Mouse (Mus musculus): Measurements from ENCODE around the gene Galnt2.

The Galnt2 gene

GRCm38 (mm10) chr8:124319316-124319652, 88.1 kb downstream of the Galnt2 start:
- DNase-seq (ENCODE audit: extremely low read depth, low read depth): no peak

GRCm38 (mm10) chr8:124321227-124321840, 90.1 kb downstream of the Galnt2 start:
- DNase-seq (ENCODE audit: extremely low read depth, low read depth): no peak

DNA sequence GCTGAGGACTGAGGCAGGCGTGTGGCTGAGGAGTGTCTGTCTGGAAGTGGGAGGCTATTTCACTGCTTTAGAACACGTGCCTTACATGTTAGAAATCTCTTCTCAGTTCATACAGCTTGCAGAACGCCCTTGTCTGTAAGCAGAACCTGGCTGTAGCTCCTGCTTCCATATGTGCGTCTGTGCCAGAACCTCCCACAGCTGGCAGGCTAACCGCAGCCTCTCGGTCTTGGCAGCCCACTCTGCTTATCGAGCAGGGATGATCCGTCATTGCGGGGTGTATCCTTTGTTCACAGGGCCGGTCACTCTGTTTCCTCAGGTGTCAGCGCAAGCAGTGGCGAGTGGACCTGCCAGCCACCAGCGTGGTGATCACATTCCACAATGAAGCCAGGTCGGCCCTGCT, 92.2 kb downstream of the Galnt2 start:
- no peak for DNase-seq (ENCODE audit: extremely low read depth, low read depth)

DNA sequence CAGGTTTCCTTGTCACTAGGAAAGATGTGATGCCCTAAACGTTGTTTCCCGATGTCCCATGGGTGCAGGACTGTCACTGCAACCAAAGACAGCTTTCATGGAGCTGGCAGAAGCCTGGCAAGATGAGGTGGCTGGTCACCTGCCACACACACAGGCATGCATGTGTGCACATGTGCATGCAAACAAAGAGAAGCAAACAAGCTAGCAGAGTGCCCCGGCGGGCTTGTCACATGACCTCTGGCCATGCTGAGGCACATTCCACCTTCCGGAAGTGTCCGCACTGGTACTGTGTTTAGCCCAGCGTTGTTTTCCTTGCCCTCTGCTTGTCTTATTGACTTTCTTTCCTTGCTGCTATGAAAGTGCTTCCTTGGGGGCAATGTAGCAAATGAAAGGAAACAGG, 97.1 kb downstream of the Galnt2 start:
- no peak for DNase-seq (ENCODE audit: extremely low read depth, low read depth)

DNA sequence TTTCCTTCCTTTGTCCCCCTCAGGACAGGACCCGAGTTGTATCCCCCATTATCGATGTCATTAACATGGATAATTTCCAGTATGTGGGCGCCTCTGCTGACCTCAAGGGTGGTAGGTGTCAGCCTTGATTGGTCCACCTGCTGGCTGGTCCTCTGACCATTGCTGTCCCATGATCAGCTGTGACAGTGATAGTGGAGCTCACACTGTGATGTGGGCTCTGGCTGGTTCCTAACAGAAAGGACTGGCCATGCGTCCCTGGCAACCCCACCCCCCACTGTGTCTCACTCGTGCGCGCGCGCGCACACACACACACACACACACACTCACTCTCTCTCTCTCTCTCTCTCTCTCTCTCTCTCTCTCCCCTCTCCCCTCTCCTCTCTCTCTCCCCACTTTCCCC, 98.5 kb downstream of the Galnt2 start:
- no peak for DNase-seq (ENCODE audit: extremely low read depth, low read depth)

DNA sequence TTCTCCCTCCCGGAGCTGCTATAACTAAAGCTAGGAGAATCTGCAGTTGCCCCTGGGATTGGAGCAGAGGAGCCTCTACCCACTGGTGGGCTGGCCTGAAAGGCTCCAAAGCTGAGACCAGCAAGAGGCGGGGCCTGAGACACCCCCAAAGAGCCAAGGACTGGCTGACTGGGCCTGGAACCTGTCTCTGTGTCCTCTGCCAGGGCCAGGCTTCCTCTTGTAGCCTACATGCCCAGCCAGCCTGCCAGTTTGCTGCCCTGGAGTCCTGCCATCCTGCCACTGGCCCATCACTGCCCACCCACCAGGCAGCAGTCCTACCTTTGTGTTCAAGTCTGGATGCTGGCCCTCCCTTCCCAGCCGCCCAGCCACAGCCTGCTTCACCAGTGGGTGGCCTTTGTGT, 99.2 kb downstream of the Galnt2 start:
- DNase-seq (ENCODE audit: extremely low read depth, low read depth): no peak

DNA sequence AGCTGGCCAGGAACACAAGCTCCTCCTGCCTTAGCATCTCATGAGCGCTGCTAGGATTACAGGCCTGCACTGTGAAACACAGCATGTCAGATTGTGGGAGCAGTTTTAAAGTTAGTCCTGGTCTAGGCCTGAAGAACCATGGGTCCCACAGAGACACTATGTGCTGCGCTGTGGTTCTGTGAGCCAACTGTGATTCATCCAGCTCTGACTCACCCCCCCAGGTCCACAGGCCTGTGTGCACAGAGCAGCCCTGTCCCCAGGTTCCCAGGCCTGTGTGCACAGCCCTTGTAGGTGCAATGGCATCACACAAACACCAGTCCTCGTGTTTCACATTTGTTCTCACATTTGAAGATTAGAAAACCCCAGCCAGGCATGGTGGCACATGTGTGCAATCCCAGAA, 99.9 kb downstream of the Galnt2 start:
- DNase-seq (ENCODE audit: extremely low read depth, low read depth): no peak

GRCm38 (mm10) chr8:124331706-124332105, 100.5 kb downstream of the Galnt2 start:
- DNase-seq (ENCODE audit: extremely low read depth, low read depth): no peak

- no peak for DNase-seq (ENCODE audit: extremely low read depth, low read depth)
Observed at GRCm38 (mm10) chr8:124336302-124336701, 105.1 kb downstream of the Galnt2 start.

GRCm38 (mm10) chr8:124339742-124340141, 108.6 kb downstream of the Galnt2 start:
- DNase-seq (ENCODE audit: extremely low read depth, low read depth): no peak

GRCm38 (mm10) chr8:124340360-124341068, 109.3 kb downstream of the Galnt2 start:
- DNase-seq (ENCODE audit: extremely low read depth, low read depth): no peak

DNA sequence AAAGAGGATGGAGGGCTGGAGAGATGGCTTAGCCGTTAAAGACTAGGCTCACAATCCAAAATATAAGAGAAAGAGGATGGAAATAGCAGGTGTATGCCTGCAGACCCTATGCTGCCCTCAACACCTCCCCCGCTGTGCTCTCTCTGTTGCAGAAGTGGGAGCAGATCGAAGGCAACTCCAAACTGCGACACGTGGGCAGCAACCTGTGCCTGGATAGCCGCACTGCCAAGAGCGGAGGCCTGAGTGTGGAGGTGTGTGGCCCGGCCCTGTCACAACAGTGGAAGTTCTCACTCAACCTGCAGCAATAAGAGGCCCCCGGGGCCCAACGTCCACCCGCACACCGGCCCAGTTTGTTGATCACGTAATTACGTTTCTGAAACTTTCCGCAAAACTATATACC, 112.0 kb downstream of the Galnt2 start:
- no peak for DNase-seq (ENCODE audit: extremely low read depth, low read depth)

- DNase-seq (ENCODE audit: extremely low read depth, low read depth): no peak
Observed at GRCm38 (mm10) chr8:124343991-124344390, 112.8 kb downstream of the Galnt2 start.

DNA sequence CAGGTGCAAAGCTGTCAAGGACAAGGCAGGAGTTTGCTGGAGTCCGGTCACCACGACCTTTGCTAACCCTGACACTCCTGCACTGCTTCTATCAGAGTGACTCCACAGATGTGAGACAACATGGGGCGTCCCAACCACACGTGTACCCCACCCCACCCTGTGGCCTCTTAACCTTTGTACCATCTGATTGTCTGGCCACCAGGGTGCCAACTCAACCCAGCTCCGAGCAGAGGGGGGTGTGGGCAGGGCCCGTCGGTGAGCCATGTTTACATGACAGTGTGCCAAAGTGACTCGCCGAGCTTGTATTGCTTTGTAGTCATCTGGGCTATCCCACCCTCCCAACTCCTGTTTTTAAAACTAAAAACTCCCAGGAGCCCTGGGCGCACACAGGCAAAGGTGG, 113.9 kb downstream of the Galnt2 start:
- no peak for DNase-seq (ENCODE audit: extremely low read depth, low read depth)

- DNase-seq (ENCODE audit: extremely low read depth, low read depth): peak; percentile 5
Observed at GRCm38 (mm10) chr8:124346852-124347523, 115.8 kb downstream of the Galnt2 start.

DNA sequence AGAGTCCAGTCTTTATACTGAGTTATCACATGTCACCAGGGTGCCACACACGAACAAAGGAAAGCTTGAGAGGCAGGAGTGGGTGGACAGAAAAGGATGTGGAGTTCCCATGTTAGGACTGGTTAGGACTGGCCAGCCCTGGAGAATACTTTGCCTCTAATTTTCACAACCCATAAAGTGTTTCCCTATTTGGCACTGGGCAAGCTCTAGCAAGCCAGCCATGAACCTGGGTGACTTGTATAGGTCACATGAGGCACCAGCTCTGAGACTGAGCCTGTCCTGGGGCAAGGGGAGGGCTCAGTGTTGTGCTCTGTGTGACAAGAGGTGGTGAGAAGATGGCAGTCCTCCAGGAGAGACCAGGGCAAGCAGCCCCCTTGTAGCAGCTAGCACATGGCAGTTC, 116.9 kb downstream of the Galnt2 start:
- no peak for DNase-seq (ENCODE audit: extremely low read depth, low read depth)

- peak; percentile 9 for DNase-seq (ENCODE audit: extremely low read depth, low read depth)
Observed at GRCm38 (mm10) chr8:124349663-124350062, 118.5 kb downstream of the Galnt2 start.

- no peak for DNase-seq (ENCODE audit: extremely low read depth, low read depth)
Observed at GRCm38 (mm10) chr8:124351636-124352035, 120.4 kb downstream of the Galnt2 start.

DNA sequence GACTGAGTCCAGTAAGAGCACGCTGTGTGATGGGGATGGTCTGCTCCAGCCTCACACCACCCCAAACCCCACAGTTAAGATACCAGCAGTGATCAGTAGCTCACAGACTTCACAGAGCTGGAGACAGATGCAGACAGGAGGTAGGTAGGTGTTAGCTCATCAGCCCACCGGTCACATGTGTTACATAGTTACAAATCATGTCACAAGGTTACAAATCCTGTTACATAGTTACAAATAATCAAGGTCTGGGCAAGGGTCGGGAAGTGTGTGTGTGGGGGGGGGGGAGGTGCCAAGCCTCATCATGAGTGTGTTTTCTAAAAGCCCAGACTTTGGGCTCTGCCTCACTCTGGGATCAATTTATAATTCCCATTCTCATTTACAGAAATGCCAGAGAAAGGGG, 129.7 kb downstream of the Galnt2 start:
- DNase-seq (ENCODE audit: extremely low read depth, low read depth): no peak

GRCm38 (mm10) chr8:124361773-124362427, 130.7 kb downstream of the Galnt2 start:
- no peak for DNase-seq (ENCODE audit: extremely low read depth, low read depth)

DNA sequence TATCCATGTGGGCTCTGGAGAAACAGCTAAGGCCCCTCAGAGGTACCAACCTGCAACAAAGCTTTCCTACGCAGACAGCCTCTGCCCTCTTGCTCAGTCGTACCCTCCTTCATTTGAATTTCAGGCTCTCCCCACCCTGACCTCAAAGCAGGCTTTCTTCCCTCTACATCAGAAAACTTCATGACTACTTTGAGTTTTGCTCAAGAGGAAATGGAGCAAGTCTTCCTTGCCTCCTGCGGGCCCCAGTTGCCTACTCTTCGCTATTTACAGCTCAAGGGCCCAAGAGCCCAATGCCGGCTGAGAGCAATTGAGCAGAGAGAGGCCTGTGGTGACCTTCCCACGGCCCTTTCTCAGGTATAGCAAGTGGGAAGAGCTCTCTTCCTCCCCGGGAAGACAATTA, 131.4 kb downstream of the Galnt2 start:
- DNase-seq (ENCODE audit: extremely low read depth, low read depth): no peak

DNA sequence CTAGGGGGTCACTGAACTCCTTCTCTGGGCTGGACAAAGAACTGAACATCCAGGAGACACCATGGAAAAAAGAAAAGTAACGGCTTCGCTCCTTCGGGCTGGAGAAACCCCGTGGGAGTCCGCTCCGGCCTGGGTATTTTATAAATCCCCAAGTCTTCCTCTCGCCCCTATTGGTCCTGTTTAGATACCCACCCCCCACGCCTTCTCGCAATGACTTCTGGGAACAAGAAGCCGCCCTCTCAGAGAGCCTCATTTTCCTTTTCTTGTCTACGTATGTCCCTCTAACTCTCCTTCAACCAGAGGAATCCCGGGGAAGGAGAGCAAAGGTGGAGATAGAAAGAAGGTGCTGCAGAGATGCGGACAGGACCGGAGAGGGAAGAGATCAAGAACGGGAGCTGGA, 132.1 kb downstream of the Galnt2 start:
- no peak for DNase-seq (ENCODE audit: extremely low read depth, low read depth)
